Mouse (Mus musculus): ENCODE results near the gene Slc29a4.

DNA sequence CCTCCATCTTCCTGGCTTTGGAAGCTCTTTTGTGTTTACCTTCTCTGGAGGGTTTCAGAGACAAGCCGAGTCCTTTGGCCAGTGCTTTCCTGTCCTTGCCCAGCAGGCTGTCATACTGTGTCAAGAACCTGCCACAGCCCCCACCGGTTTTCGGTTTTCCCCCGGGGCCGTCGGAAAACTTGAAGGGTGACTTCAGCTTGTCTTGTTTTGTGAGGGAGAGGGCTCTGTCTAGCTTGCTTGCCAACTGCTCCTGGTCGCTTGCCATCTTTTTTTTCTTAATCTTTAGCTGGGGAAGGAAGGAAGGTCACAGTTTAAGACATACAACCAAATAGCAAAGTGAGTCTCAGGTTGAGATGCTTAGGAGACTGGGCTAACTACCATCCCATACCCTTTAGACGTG, 67.5 kb downstream of the Slc29a4 start:
- TF ChIP-seq CTCF (IDR thresholded peaks at IDR 0.05; ENCODE audit: extremely low read depth, insufficient read length, insufficient replicate concordance, low read depth, low read length) (no peak), POLR2A (IDR thresholded peaks at IDR 0.05; ENCODE audit: low read depth, low read length) (no peak)
